ENCODE assay signal across 16 mouse cellular contexts in the genomic region with DNA sequence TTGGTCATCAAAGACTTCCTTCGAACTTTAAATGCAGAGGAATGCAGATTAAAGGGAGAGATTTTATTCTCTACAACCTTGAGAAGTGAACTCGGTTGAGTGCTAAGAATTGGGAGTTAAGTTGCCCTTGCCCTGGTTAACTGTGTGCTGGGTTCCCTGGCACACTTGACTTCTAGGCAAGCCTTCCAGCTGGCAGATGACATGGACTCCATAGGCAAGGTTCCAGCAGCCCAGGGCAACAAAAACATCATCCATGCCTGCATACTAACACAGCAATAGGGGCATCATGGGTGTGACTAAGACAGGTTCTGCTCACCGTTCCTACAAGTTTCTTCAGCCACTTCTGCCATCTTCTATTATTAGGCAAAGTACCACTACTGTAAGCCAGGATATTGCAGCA. TPM values are rescaled to one million over a fixed set of nuclear protein-coding genes. Genes with fewer than 3 reads are reported as not detected.
DNase-seq lines count a peak whose midpoint lies in the region; ATAC-seq and TF ChIP-seq lines count a peak whose summit lies in the region.
"Had no signal": no experiment of that assay in that cellular context is flagged by ENCODE, and none has a peak within 500 bp of the region (broad histone marks: within the 10 kb centered on the region; RNA-seq: fewer than 3 reads in every experiment).

No protein-coding gene starts in this region.

- no peaks in the 10 kb centered on the region for H3K4me1 ChIP-seq in kidney, adult 2 months (ENCODE audit: control insufficient read depth, insufficient read depth, low read length)
- H3K4me1 ChIP-seq: forebrain, embryonic 15.5 days; hindbrain, embryonic 10.5 days; limb, embryonic 12.5 days; liver, embryonic 15.5 days; neural tube, embryonic 15.5 days had no signal

- peak; percentile 32 for DNase-seq in cerebellum, adult 9-10 months
- no peak for DNase-seq in cerebellum, adult 11 months
- DNase-seq in kidney, adult 2 months, result peak; percentile 35
- no peak for DNase-seq in kidney, postnatal 10 days
- DNase-seq in cerebellum, postnatal 25 days, result peak; percentile 35 to 52
- DNase-seq in heart, postnatal 14 days, result peak; percentile 22 to 53
- DNase-seq in embryo, embryonic 10.5 days (ENCODE audit: low spot score), result no peak
- DNase-seq: midbrain, embryonic 14.5 days had no signal

- no peak for TF ChIP-seq POLR2A in kidney, adult 2 months (IDR thresholded peaks at IDR 0.05; ENCODE audit: low read depth, low read length)

- H3K27me3 ChIP-seq in kidney, adult 2 months (replicated peaks; ENCODE audit: control insufficient read depth, insufficient read depth, low read length), result no peaks in the 10 kb centered on the region
- H3K27me3 ChIP-seq: forebrain, embryonic 15.5 days; limb, embryonic 12.5 days; liver, embryonic 15.5 days; neural tube, embryonic 15.5 days had no signal

- H3K27ac ChIP-seq in kidney, adult 2 months (ENCODE audit: insufficient read depth, low read depth, low read length), result no peak overlapping the region
- H3K27ac ChIP-seq: forebrain, embryonic 15.5 days; hindbrain, embryonic 10.5 days; limb, embryonic 12.5 days; liver, embryonic 15.5 days; neural tube, embryonic 15.5 days had no signal

- no peaks in the 10 kb centered on the region for H3K36me3 ChIP-seq in kidney, adult 2 months (ENCODE audit: control insufficient read depth, insufficient read depth, low read length)
- H3K36me3 ChIP-seq: forebrain, embryonic 15.5 days; hindbrain, embryonic 10.5 days; limb, embryonic 12.5 days; liver, embryonic 15.5 days; neural tube, embryonic 15.5 days had no signal

- intact Hi-C loops in heart, postnatal 14 days (cut with DNase I), result no loop called here

- ATAC-seq in inflammation-experienced regulatory T-cells, adult 6 months, result no peak
- ATAC-seq: forebrain, embryonic 15.5 days; lung, postnatal 0 days had no signal

- H3K4me3 ChIP-seq in kidney, adult 2 months (ENCODE audit: insufficient read depth, low read depth, low read length), result no peak overlapping the region
- H3K4me3 ChIP-seq: forebrain, embryonic 15.5 days; hindbrain, embryonic 10.5 days; limb, embryonic 12.5 days; liver, embryonic 15.5 days; myocyte; neural tube, embryonic 15.5 days had no signal

- no peak for TF ChIP-seq CTCF in kidney, adult 2 months (conservative IDR thresholded peaks at IDR 0.05; ENCODE audit: insufficient read depth, insufficient read length, low read depth, low read length)

- WGBS in kidney, adult 2 months, result 84% methylated on average over 3 of the region's 3 CpGs

RNA-seq across cellular contexts. Expression of a gene that starts 58.8 kb away (rescaled TPM):
- 37.6 and 46.0 TPM in 2 replicates for polyA plus RNA-seq in kidney, adult 2 months (2012; rRNA removed)
- total RNA-seq in heart, postnatal 14 days (2021), result 10 to 100 TPM; 15.7 to 17.1 TPM
- polyA plus RNA-seq in inflammation-experienced regulatory T-cells, adult 6 months (2017; shearing (Covaris generic)), result 1 to 10 TPM; 5.5 to 8.2 (median 5.8) TPM

Comparison
In these comparisons a context has a peak if more than half of its experiments do, and no peak if none do; other contexts are left out.
1. DNase-seq: peak in cerebellum, adult 9-10 months (single experiment), kidney, adult 2 months (single experiment), cerebellum, postnatal 25 days (2 of 2) and heart, postnatal 14 days (2 of 2); none in cerebellum, adult 11 months (single experiment), kidney, postnatal 10 days (single experiment) and embryo, embryonic 10.5 days (single experiment).